Mouse (Mus musculus) NIH3T3 (cell line): ENCODE measurements around the gene Bach2.
A peak's percentile ranks its signal among the peaks of the same experiment; 100 is the strongest.

Experiments
- DNase-seq: peaks from one replicate; pipeline ENCODE4 v3.0.0-alpha.2; 2012; ENCODE audit warnings: low read depth

Bach2 gene

DNA sequence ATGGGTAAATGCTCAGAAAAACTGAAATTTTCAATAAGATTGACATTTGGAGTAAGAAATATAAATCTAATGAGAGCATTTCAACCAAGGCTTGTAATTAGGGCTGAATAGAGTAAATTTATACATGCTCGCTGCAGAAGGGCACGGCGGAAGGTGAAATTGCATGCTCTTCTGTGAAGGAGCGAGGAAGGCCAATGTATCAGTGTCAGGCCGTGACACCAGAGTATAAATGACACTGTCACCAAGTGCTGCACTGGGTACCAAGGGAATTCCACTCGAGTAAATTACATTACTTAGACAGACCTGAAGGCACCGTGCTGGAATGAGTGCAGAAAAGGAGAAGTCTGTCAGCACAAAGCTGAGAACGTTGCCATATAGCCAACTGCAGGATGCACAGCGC lies 190.1 kb downstream of the Bach2 start:
- no peak for DNase-seq

DNA sequence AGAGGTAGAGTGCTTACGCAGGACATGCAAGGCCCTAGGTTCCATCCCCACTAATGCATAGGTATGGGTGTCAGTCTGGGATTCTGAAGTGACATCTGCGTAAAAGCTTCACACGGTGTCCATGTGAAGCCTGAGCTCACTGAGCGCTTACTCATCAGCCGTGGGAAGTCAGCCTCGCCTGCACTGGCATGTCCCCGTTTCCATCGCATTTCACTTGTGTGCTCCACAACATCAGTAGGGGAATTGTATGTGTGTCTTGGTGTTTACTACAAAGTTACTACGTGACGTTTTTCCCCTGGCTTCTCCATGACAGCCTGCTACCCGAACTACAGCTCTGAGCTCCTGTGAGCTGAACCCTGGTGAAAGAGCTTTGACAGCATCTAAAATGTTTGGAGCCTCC lies 191.5 kb downstream of the Bach2 start:
- no peak for DNase-seq

DNA sequence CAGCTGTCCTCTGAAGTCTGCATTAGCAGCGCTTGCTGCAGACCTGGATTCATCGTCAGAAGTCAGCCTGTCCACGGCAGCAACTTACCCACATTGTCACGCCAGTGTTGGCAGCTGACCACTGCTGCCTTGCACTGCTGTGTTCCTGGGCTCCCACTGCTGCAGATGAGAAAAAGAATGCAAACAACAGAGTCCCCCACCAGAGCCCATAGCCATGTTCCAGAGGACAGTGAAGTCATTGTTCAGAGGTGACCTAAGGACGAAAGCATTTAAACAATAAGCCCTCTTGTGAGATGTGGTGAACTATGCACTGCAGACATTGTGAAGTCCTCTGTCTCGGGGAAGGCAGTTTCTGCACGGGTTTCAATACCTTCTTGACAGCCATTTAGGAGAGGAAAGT lies 192.4 kb downstream of the Bach2 start:
- no peak for DNase-seq

DNA sequence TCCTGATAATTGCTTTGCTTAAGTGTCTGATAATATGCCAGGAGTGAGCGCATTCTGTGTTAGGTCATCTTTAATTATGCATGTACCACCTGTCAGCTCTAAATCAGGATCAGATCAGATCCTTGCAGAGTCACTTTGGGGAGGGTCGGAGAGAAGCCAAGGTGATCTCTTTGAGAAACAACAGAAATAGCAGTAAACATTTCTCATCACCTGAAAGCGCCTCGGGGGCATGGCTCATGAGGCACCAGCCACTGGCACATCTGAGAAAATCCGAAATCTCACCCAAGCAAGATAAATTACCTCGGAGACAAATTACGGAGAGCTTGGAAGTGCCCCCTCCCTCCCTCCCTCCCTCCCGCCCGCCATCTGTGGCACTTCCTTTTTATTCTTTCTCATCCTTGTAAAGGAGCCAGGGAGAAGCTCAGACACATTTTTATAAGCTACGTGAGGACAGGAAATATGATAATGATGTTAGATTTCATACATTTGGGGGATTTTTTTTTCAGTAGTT lies 193.7 kb downstream of the Bach2 start:
- DNase-seq: no peak

DNA sequence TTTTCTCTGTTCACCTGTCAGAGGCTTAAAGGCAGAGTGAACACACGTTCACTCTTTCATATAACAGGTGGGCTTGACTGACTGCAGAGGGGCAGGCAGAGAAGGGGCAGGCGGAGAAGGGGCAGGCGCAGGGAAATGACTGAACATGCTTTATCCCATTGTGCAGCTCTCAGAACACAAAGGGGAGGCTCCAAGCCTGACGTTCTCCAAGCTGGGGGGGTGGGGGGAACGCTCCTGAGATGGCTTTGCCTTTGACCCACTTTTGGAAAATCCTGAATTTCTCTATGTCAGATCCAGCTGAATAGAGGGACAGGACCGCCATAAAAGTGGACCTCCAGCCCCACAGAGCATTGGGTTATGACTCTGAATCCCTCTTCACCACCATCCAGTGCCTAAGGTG lies 194.3 kb downstream of the Bach2 start:
- no peak for DNase-seq

DNA sequence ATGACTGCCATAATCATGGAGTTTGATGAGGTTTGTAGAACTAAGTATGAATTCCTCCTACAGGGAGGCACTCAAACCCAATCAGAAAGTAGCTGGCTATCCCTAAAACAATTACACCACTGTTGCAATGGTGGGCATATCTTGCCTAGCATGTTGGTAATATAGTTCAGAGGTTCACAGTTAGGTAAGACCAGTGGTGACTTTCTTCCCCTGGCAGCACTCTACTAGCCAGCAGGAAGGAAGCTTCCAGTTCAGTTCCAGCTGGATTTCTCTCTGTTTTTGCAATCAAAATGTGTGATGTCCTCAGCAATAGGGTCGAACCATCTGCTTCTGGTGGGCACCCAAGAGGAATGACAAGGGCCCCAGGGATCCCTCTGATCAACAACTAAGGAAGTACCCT lies 196.0 kb downstream of the Bach2 start:
- DNase-seq: no peak

DNA sequence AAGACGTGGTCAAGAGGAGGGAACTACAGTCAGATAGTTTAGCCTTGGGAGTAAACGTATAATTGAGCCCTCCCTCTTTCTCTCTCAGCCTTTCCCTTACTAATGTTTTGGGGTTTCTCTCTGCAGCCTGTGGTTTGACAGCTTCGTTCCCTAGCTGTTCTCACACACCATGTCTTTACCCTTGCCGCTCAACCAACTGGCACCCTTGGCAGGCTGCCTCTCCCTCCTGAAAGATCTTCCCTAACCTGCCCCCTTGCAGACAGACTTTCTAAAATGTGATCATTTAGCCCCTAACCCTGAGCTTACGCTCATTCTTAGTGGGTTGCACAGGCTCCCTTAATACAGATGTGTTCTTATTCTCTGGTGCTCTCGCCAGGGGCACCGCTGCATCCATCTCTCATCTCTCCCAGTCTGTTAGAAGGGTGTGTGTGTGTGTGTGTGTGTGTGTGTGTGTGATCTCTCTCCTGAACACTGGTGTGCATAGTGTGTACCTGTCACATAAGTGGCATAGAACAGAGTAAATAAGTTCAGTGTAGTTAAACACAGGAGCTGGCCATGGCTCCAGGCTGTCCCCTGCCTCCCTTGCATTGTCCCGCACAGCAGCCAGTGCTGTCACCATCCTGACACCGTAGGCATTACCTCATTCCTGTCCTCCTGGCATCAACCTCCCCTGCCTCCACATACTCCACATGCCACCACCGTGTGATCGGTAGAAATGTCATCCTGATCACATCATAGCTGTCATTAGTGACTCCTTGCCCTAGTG lies 201.6 kb downstream of the Bach2 start:
- no peak for DNase-seq

DNA sequence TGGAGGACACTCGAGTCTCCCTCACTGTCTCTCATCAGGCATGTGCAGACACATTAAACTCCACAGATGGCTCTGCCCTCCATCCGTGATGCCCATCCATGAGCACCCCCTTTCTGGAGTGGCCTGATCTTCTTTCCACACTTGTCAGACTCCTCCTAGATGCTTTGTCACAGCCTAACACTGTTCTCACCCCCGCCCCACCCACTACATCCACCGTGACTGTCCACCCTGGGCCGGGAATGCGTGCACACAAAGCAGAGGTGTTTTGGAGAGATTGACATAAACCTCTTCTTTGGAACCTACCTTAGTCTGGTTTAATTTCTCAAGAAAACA lies 202.1 kb downstream of the Bach2 start:
- DNase-seq: no peak

DNA sequence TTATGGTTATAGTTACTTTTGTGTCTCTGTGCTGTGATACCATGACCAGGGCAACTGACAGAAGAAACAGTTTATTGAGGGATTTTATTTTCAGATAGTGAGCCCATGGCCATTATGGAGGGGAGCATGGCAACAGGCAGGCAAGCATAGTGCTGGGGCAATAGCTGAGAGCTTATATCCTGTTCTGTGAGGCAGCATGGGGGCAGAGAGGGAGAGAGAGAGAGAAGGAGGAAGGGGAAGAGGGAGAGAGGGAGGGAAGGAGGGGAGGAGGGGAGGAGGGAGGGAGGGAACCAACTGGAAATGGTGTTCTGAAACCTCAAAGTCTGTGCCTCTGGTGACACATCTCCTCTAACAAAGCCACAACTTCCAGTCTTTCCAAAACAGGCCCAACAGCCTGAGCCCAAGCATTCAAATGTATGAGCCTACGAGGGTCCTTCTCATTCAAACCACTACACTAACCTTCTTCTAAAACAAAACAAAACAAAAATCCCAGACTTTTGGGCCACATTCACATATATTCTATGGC lies 206.1 kb downstream of the Bach2 start:
- DNase-seq: no peak

DNA sequence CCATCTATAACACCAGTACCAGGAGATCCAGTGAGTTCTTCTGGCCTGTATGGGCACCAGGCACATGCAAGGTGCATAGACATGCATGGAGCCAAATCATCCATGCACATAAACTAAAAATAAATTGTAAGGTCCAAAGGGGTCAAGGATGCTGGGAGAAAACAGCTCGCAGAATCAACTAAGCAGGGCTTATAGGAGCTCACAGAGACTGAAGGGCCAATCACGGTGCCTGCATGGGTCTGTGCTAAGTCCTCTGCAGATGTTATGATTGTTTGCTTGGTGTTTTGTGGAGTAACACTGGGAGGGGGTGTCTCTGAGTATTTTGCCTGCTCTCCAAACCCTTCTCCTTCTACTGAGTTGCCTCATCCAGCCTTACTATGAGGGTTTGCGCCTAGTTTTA lies 209.2 kb downstream of the Bach2 start:
- no peak for DNase-seq

DNA sequence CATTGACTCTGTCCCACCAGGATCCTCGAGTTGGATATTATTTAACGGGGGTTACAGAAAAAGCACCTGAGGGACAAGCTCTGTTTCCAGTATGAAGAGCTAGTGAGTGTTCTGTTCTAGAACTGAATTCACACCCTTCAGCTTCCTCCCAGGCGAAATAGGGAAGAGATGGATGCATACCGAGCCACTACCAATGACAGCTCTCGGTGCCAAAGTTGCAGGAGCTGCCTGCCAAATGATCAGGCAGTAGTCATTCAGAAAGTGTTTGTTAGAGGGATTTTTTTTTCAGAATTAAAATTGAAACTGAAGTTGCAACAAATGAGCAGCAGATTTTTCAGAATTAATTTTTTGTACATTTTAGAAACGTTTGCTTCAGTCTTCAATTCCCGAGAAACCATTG lies 223.4 kb downstream of the Bach2 start:
- no peak for DNase-seq

DNA sequence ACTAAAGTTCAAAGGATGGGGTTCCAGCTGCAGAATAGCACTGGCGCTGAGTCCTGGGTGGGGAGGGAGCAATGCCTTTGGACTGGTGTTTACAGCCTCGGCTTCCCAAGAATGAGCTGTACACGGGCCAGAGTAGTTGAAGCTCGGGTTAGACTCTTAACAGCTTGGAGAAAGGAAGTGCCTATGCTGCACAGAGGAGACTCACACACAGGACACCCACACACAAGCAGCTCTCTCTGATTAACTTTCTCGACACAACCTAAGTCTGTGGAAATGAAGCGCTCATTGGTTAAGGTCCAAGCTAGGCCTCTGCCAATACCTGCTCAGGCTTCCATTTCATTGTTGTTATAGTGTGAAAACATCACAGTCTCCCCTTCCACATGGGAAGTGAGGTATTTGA lies 224.5 kb downstream of the Bach2 start:
- DNase-seq: no peak

DNA sequence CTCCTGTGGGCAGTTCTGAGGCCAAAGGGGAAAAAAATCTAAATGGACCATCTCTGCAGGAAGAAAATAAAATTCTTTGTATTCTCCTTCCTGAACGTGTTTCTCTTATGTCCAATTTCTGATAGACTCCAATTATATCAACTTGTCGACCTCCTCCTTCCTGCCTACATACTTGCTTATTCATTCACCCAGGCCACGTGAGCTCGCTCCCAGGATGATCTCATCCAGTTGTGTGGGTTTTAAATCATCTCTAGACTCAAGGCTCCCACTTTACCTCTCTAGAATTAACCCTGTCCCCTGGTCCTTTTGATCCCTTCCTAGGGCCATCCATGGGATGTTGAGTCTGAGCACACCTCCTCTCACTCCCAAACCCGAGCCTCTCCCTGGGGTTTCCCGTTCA lies 225.9 kb downstream of the Bach2 start:
- DNase-seq: peak; percentile 19

DNA sequence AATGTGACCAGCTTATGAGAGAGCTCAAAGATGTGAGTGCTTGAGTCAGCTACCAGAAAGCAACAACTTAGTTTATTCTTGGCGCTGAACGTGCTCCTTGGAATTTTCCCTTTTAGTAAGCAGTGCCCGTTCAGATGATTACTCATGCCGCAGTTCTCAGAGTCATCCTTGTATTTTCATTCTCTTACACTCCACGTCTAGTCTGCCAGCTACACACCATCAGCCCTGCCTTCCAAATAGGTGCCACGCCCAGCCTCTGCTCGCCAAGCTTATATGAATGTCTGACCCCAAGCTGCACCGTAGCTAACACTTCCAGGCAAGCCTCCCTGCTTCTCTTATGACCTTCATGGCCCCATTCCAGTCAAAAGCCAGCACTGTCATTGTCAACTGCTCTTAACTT lies 227.4 kb downstream of the Bach2 start:
- peak; percentile 83 for DNase-seq

DNA sequence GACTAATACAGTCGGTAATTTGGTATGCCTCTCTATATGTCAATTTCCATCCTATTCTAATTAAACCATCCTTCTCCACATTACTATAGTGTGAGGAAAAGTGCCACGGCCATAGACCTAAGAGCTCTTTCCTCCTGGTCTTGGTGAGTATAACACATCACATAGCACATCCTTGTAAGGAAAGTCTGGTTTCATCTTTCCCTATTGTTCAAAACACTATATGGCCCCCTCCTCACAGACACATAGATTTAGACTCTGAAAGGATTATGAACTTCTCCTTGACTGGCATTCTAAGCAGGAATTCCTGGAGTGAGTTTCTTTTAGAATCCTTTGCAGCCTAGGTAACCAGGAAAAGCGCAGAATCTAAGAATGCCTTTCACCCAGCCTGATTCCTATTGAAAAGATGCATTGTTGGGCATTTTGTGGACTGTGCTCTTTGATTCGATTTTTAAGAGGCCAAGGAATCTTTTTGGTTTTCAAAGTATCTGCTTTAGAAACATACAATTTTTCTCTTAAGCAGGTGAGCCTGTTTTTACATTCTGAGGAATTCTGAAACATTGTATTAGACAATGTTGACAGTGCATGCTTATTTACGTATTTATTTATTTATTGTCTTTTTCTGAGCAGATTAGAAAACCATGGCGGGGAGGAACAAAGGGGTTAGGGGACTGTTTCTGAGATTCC lies 239.5 kb downstream of the Bach2 start:
- DNase-seq: no peak

DNA sequence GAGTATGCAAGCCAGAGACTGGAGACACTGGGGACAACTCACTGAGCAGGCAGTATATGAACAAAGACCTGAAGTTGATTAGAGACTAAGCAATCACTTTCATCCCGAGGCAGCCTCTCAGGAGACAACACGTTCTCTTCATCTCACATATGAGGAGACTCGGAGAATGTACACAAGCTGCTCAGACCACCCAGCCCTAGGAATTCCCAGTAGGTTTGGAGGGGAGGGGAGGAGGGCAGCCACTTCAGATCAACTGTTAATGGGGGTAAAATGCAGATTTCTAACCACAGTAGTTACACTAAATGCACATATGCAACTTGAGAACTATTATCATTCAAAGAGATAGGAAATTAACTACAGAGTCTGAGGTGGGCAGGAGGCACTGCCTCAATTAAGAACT lies 240.6 kb downstream of the Bach2 start:
- no peak for DNase-seq

DNA sequence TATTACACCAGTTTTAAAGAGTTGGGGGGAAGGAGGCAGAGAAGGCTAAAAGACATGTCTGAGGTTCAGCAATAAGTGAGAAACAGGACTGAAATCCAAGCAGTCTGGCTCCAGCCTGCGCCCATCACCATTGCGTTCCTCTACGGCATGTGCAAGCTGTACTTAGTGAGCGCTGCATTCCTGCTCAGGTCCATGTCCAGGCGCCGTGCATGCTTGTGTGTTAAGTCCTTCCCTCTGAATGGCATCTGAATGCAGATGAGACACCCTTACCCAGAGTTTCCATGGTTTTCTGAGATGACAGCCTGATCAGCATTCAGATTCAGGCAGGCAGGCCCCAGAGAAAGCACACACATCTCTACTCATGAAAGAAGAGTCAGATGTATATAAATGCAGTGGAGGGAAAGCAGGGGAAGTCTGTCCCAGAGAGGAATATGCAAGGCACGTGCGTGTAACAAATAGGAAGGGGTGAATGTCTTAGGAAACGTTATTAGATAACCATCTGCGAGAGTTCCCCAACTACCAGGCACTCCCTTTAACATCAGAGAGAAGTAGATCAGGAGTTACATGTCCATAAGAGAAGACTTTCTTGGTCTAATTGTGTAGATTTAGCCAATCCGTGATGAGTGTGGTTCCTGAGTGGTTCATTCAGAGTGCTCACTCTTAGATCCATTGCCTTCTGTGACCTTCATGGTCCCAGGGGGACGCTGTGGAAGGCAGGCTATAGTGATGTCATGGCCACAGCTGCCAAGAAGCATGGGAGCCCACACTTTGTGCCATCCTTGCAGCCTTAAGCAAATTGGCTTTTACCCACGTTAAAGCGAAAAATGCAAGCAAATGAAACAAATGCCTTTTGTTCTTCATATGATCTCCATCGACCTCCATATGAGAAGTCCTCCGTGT lies 241.4 kb downstream of the Bach2 start:
- peak; percentile 41 for DNase-seq

DNA sequence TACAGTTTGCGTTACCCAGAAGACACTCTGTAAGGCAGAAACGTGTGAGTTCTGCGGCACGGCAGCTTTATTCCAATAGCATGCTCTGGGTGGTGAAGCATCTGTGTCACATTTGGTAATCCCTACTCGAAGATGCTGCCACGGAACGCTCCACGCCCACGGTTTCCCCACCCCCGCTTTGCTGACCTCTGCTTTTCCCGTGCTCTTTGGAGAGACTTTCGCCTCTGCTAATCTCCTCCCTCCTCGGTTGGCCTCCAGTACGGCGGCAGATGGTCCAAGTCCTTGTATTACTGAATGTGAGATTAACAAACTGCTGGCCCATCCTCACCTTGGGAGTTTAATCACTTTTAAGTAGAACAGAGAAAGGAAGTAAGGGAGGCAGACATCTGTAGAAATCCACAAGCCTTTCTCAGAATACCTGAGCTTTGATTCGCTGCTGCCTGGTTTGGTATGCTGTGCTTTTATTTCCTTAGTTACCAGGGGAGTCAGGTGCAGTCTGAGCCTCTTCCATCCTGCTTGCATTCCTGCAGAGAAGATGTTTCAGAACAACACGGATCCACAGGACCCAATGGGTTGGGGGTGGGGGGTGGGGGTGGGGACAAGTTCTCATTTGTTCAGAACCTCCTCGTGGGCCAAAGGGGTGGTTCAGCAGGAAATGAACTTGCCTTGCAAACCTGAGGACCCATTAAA lies 242.9 kb downstream of the Bach2 start:
- no peak for DNase-seq

DNA sequence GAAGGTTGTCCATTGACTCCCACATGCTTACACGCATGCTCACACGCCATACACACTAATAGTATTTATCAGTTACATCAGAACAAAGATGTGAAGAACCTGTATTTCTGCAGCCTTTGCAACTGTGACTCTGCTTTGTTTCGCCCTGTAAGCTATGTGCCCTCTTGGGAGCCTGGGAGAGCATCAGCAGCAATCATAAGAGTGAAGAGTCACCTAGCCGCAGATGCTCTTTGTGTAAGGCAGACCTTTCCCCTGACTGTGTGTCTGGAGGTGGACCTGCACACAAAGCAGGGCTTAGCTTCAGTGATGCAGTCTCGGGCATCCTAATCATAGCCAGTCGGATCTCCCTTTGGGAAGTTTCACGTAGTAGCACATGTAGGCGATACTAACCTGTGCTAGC lies 243.5 kb downstream of the Bach2 start:
- no peak for DNase-seq

DNA sequence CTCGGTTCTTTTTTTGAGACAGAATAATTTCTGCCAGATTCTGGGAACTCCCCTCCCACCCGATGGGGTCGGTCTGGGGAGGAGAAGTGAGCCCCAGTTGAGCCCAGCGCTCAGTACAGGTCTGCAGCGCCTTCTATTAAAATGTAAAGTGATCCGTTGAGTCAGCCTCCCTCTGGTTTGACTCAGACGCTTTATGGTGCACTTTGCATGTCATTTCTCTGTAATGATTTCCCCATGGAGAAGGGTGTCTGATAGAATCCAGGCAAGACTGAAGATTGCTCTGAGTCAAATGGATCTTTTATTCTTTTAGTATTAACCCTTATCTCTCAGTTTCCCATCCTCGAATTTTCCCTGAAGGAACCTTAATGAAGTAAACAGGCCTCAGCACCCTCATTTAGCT lies 244.3 kb downstream of the Bach2 start:
- DNase-seq: peak; percentile 63

DNA sequence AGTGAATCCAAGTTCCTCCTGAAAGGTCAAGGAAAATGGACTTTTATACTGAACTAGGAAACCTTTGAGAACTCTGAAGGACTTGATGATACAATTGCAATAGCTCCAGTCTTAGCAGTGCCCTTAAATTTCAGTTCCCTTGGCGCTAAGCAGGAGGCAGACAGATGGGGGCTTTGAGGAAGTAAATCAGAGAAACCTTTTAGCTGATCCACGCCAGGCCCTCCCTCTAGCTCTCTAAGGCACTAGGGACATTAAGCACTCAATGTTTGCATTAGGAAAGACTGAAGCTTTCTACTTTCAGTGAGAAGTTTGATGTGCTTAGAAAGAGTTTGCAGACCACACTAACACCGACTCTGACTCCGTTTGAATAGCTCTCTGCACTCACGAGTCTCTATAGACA lies 247.2 kb downstream of the Bach2 start:
- no peak for DNase-seq
